Mouse (Mus musculus): ENCODE data around the gene Polr2b. TPM values are rescaled to one million over a fixed set of nuclear protein-coding genes. Genes with fewer than 3 reads are reported as not detected.

The Polr2b gene
- polyA plus RNA-seq, 1 experiment = 32.2 TPM

- DNase-seq = no peak
- no peak overlapping the region for H3K4me3 ChIP-seq (ENCODE audit: insufficient read depth, low read depth, low read length)
- H3K27ac ChIP-seq (ENCODE audit: insufficient read depth, low read depth, low read length) = no peak overlapping the region
- TF ChIP-seq CTCF (conservative IDR thresholded peaks at IDR 0.05; ENCODE audit: insufficient read depth, insufficient read length, low read depth, low read length) = no peak
- peaks cover 2% of the 10 kb centered on the region; the same call in 1 of the 2 replicates for H3K4me1 ChIP-seq (ENCODE audit: control insufficient read depth, insufficient read depth, low read length)
- peaks cover 5% of the 10 kb centered on the region for H3K36me3 ChIP-seq (ENCODE audit: control insufficient read depth, insufficient read depth, low read length)
- 76% methylated on average over 6 of the region's 6 CpGs for WGBS
- H3K27me3 ChIP-seq (replicated peaks; ENCODE audit: control insufficient read depth, insufficient read depth, low read length) = no peaks in the 10 kb centered on the region
Observed at GRCm38 (mm10) chr5:77314986-77315385, 5.0 kb downstream of the Polr2b start.

- no peak overlapping the region for H3K4me3 ChIP-seq (ENCODE audit: insufficient read depth, low read depth, low read length)
- peaks cover 22% of the 10 kb centered on the region for H3K36me3 ChIP-seq (ENCODE audit: control insufficient read depth, insufficient read depth, low read length)
- DNase-seq = no peak
- no peak for TF ChIP-seq POLR2A (IDR thresholded peaks at IDR 0.05; ENCODE audit: low read depth, low read length)
- no peak for TF ChIP-seq CTCF (conservative IDR thresholded peaks at IDR 0.05; ENCODE audit: insufficient read depth, insufficient read length, low read depth, low read length)
- no peaks in the 10 kb centered on the region for H3K27me3 ChIP-seq (replicated peaks; ENCODE audit: control insufficient read depth, insufficient read depth, low read length)
- H3K27ac ChIP-seq (ENCODE audit: insufficient read depth, low read depth, low read length) = no peak overlapping the region
- 47% methylated on average over 1 of the region's 1 CpGs for WGBS
- no peaks in the 10 kb centered on the region for H3K4me1 ChIP-seq (ENCODE audit: control insufficient read depth, insufficient read depth, low read length)
Observed at GRCm38 (mm10) chr5:77324936-77325335, 15.0 kb downstream of the Polr2b start.

GRCm38 (mm10) chr5:77330154-77330553 lies 20.2 kb downstream of the Polr2b start:
- no peak overlapping the region for H3K27ac ChIP-seq (ENCODE audit: insufficient read depth, low read depth, low read length)
- WGBS = 54% methylated on average over 5 of the region's 5 CpGs
- no peaks in the 10 kb centered on the region for H3K27me3 ChIP-seq (replicated peaks; ENCODE audit: control insufficient read depth, insufficient read depth, low read length)
- no peak overlapping the region for H3K4me3 ChIP-seq (ENCODE audit: insufficient read depth, low read depth, low read length)
- DNase-seq = no peak
- no peaks in the 10 kb centered on the region for H3K4me1 ChIP-seq (ENCODE audit: control insufficient read depth, insufficient read depth, low read length)
- TF ChIP-seq CTCF (conservative IDR thresholded peaks at IDR 0.05; ENCODE audit: insufficient read depth, insufficient read length, low read depth, low read length) = peak; percentile 45
- no peak for TF ChIP-seq POLR2A (IDR thresholded peaks at IDR 0.05; ENCODE audit: low read depth, low read length)
- peaks cover 12% of the 10 kb centered on the region for H3K36me3 ChIP-seq (ENCODE audit: control insufficient read depth, insufficient read depth, low read length)

- DNase-seq = no peak
- H3K27ac ChIP-seq (ENCODE audit: insufficient read depth, low read depth, low read length) = no peak overlapping the region
- no peak overlapping the region for H3K4me3 ChIP-seq (ENCODE audit: insufficient read depth, low read depth, low read length)
- no peak for TF ChIP-seq CTCF (conservative IDR thresholded peaks at IDR 0.05; ENCODE audit: insufficient read depth, insufficient read length, low read depth, low read length)
- TF ChIP-seq POLR2A (IDR thresholded peaks at IDR 0.05; ENCODE audit: low read depth, low read length) = no peak
- no peaks in the 10 kb centered on the region for H3K4me1 ChIP-seq (ENCODE audit: control insufficient read depth, insufficient read depth, low read length)
- H3K27me3 ChIP-seq (replicated peaks; ENCODE audit: control insufficient read depth, insufficient read depth, low read length) = no peaks in the 10 kb centered on the region
- 83% methylated on average over 4 of the region's 4 CpGs for WGBS
- H3K36me3 ChIP-seq (ENCODE audit: control insufficient read depth, insufficient read depth, low read length) = peaks cover 14% of the 10 kb centered on the region
Observed at GRCm38 (mm10) chr5:77340033-77340432, 30.1 kb downstream of the Polr2b start.

GRCm38 (mm10) chr5:77348901-77349300 lies 39.0 kb downstream of the Polr2b start:
- TF ChIP-seq CTCF (conservative IDR thresholded peaks at IDR 0.05; ENCODE audit: insufficient read depth, insufficient read length, low read depth, low read length) (no peak), POLR2A (IDR thresholded peaks at IDR 0.05; ENCODE audit: low read depth, low read length) (no peak)
- Histone ChIP-seq H3K4me1 (ENCODE audit: control insufficient read depth, insufficient read depth, low read length) (peaks cover 8% of the 10 kb centered on the region; the same call in 1 of the 2 replicates), H3K27ac (ENCODE audit: insufficient read depth, low read depth, low read length) (no peak overlapping the region), H3K36me3 (ENCODE audit: control insufficient read depth, insufficient read depth, low read length) (peaks cover 20% of the 10 kb centered on the region), H3K27me3 (replicated peaks; ENCODE audit: control insufficient read depth, insufficient read depth, low read length) (no peaks in the 10 kb centered on the region), H3K4me3 (ENCODE audit: insufficient read depth, low read depth, low read length) (no peak overlapping the region)
- DNase-seq = no peak
- WGBS = 83% methylated on average over 8 of the region's 8 CpGs

- Histone ChIP-seq H3K4me3 (ENCODE audit: insufficient read depth, low read depth, low read length) (no peak overlapping the region), H3K27ac (ENCODE audit: insufficient read depth, low read depth, low read length) (no peak overlapping the region), H3K4me1 (ENCODE audit: control insufficient read depth, insufficient read depth, low read length) (peaks cover 17% of the 10 kb centered on the region), H3K36me3 (ENCODE audit: control insufficient read depth, insufficient read depth, low read length) (peaks cover 17% of the 10 kb centered on the region), H3K27me3 (replicated peaks; ENCODE audit: control insufficient read depth, insufficient read depth, low read length) (no peaks in the 10 kb centered on the region)
- no peak for DNase-seq
- no peak for TF ChIP-seq POLR2A (IDR thresholded peaks at IDR 0.05; ENCODE audit: low read depth, low read length)
- no peak for TF ChIP-seq CTCF (conservative IDR thresholded peaks at IDR 0.05; ENCODE audit: insufficient read depth, insufficient read length, low read depth, low read length)
- 88% methylated on average over 15 of the region's 15 CpGs for WGBS
Observed at GRCm38 (mm10) chr5:77349971-77350658, 40.2 kb downstream of the Polr2b start.

- 31% methylated on average over 9 of the region's 9 CpGs for WGBS
- peaks cover 13% of the 10 kb centered on the region for H3K36me3 ChIP-seq (ENCODE audit: control insufficient read depth, insufficient read depth, low read length)
- H3K27ac ChIP-seq (ENCODE audit: insufficient read depth, low read depth, low read length) = peak overlapping the region; percentile 36; the same call in 1 of the 2 replicates
- no peak overlapping the region for H3K4me3 ChIP-seq (ENCODE audit: insufficient read depth, low read depth, low read length)
- H3K4me1 ChIP-seq (ENCODE audit: control insufficient read depth, insufficient read depth, low read length) = peaks cover 29% of the 10 kb centered on the region
- peak; percentile 77 for DNase-seq
- no peaks in the 10 kb centered on the region for H3K27me3 ChIP-seq (replicated peaks; ENCODE audit: control insufficient read depth, insufficient read depth, low read length)
- no peak for TF ChIP-seq CTCF (conservative IDR thresholded peaks at IDR 0.05; ENCODE audit: insufficient read depth, insufficient read length, low read depth, low read length)
- no peak for TF ChIP-seq POLR2A (IDR thresholded peaks at IDR 0.05; ENCODE audit: low read depth, low read length)
Observed at GRCm38 (mm10) chr5:77351691-77352090, 41.7 kb downstream of the Polr2b start.

Data from kidney, adult 2 months (tissue).